Mouse (Mus musculus) intestine, embryonic 15.5 days (tissue): Measurements from ENCODE around the gene Mycbpap. TPM values are rescaled to one million over a fixed set of nuclear protein-coding genes. Genes with fewer than 3 reads are reported as not detected.
A peak's percentile ranks its signal among the peaks of the same experiment; 100 is the strongest.

ENCODE experiments used
- ATAC-seq: fragments of 200-750 bp; cut with Nextera tagmentation; 2 replicates; pipeline ENCODE4 v1.8.0; 2017; ENCODE audit warnings: moderate TSS enrichment, moderate library complexity
- H3K27ac ChIP-seq: fragments of 300-500 bp; sonication (generic); 2 replicates; pipeline ENCODE4 v1.5.1; 2015; ENCODE audit warnings: mild to moderate bottlenecking, inconsistent platforms
- H3K27me3 ChIP-seq: fragments of 300-500 bp; sonication (generic); replicated peaks from 2 replicates; pipeline ENCODE4 v1.6.1; 2015; ENCODE audit warnings: inconsistent platforms
- H3K36me3 ChIP-seq: fragments of 300-500 bp; sonication (generic); 2 replicates; pipeline ENCODE4 v1.6.1; 2015; ENCODE audit warnings: inconsistent platforms
- H3K4me1 ChIP-seq: fragments of 300-500 bp; sonication (generic); replicated peaks from 2 replicates; pipeline ENCODE4 v1.6.1; 2015; ENCODE audit warnings: inconsistent platforms
- H3K4me2 ChIP-seq: fragments of 300-500 bp; sonication (generic); replicated peaks from 2 replicates; pipeline ENCODE4 v1.6.1; 2015; ENCODE audit warnings: mild to moderate bottlenecking, inconsistent platforms
- H3K4me3 ChIP-seq: fragments of 300-500 bp; sonication (generic); replicated peaks from 2 replicates; pipeline ENCODE4 v1.5.1; 2015; ENCODE audit warnings: inconsistent platforms
- H3K9ac ChIP-seq: fragments of 300-500 bp; sonication (generic); 2 replicates; pipeline ENCODE4 v1.6.1; 2015; ENCODE audit warnings: inconsistent platforms
- H3K9me3 ChIP-seq: fragments of 300-500 bp; sonication (generic); 2 replicates; pipeline ENCODE4 v1.6.1; 2016; ENCODE audit warnings: inconsistent platforms
- WGBS: fragments of 180-500 bp; shearing (Covaris S2); methylation state at CpG from one replicate; pipeline ENCODE4 v1.1.7; 2015; 5-methylcytosine and 5-hydroxymethylcytosine counted together
- polyA plus RNA-seq: library from polyadenylated mRNA; unstranded; fragments of >200 nt; fragmentation: Nextera tagmentation; extraction: Ambion mirVana; gene quantifications from 2 replicates; pipeline ENCODE4 v1.2.1, GENCODE M21; 2015

Gene Mycbpap
- polyA plus RNA-seq, 1 experiment from 2014 or later, result 2.2 TPM

DNA sequence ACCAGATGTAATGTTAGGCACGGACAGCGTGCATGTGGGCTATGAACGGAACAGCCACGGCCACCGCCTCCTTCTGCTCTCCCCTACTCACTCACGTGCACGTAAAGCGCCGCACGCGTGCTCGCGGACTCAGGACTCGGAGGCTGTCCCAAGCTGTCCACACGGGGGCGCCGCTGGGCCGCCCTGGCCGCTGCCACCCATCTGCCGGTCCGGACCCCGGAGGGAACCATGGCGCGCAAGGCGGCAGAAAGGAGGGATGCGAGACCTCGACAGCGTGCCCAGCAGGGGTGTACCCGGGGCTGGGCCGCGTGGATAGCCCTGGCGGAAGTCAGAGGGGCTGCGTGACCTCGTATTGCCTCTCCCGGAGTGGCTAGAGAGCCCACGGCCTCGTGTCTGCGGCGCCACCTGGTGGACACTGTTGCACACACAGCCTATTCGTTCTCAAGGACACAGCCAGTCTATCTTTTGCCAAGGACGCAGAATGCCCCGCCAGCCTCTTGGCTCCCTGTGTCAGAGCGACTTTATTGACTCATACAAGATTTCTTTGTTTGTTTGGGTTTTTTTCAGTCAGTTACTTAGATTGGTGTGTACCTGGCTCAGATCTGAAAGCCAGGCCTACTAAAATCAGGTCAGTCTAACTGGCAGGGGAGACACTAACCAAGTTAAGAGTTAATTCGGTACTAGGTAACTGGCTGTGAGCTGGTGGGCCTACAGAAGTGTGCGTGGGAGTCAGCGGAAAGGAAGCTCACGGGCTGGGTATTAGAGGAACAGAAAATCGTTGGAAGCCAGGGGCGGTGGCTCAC, 27.5 kb upstream of the Mycbpap start, which contains the start of gene Rsad1:
Rsad1 (minus strand) TSS at position 368 of the 803 bp plus-strand sequence.
- Histone ChIP-seq H3K27me3 (no peaks in the 10 kb centered on the region), H3K4me2 (peak within 1 kb of the TSS; percentile 93), H3K9me3 (no peaks in the 10 kb centered on the region), H3K36me3 (no peaks in the 10 kb centered on the region), H3K27ac (peak within 1 kb of the TSS; percentile 81), H3K9ac (peak within 1 kb of the TSS; percentile 68), H3K4me1 (peaks cover 16% of the 10 kb centered on the region), H3K4me3 (peak within 1 kb of the TSS; percentile 60)
- peak; percentile 87 for ATAC-seq
- WGBS, result 4% methylated on average over 49 of the region's 49 CpGs

- ATAC-seq, result peak; percentile 43
- H3K27ac ChIP-seq, result peak overlapping the region; percentile 81; the same call in 1 of the 2 replicates
- no peaks in the 10 kb centered on the region for H3K27me3 ChIP-seq
These were observed 26.7 kb upstream of the Mycbpap start for GRCm38 (mm10) chr11:94548041-94548784.

GRCm38 (mm10) chr11:94547271-94547670, 25.7 kb upstream of the Mycbpap start:
- WGBS, result 93% methylated on average over 6 of the region's 6 CpGs
- Histone ChIP-seq H3K9me3 (no peaks in the 10 kb centered on the region), H3K36me3 (no peaks in the 10 kb centered on the region), H3K4me1 (peaks cover 16% of the 10 kb centered on the region), H3K4me3 (no peak overlapping the region), H3K4me2 (no peak overlapping the region), H3K27ac (no peak overlapping the region), H3K9ac (no peak overlapping the region), H3K27me3 (no peaks in the 10 kb centered on the region)
- ATAC-seq, result no peak

More at GRCm38 (mm10) chr11:94548041-94548784, 26.7 kb upstream of the Mycbpap start:
- Histone ChIP-seq H3K9me3 (no peaks in the 10 kb centered on the region), H3K36me3 (no peaks in the 10 kb centered on the region), H3K4me2 (peak overlapping the region; percentile 93), H3K4me1 (peaks cover 16% of the 10 kb centered on the region), H3K9ac (peak overlapping the region; percentile 68), H3K4me3 (peak overlapping the region; percentile 60)
- 12% methylated on average over 24 of the region's 24 CpGs for WGBS

- Histone ChIP-seq H3K27ac (no peak overlapping the region), H3K9me3 (no peaks in the 10 kb centered on the region), H3K27me3 (no peaks in the 10 kb centered on the region), H3K4me2 (no peak overlapping the region), H3K36me3 (no peaks in the 10 kb centered on the region), H3K4me1 (peaks cover 16% of the 10 kb centered on the region), H3K4me3 (no peak overlapping the region), H3K9ac (no peak overlapping the region)
- 89% methylated on average over 5 of the region's 5 CpGs for WGBS
- no peak for ATAC-seq
These were observed 24.8 kb upstream of the Mycbpap start for GRCm38 (mm10) chr11:94546381-94546780.

DNA sequence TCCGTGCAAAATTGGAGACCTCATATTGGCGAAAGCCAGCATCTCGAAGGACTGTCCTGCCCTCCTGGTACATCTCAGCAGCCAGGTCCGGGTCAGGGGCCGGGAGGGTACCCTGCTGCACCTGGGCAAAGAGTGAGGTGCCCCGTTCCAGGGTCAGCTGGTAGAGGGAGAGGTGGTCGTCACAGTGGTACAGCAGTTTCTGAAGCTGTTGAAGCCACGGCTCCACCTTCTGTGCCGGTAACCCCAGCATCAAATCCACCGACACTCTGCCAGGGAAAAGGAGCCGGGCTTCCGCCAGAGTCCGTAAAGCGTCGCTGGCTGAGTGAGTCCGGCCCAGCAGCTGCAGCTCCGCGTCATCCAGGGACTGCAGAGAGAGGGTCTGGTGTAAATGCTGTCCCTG, 22.9 kb upstream of the Mycbpap start:
- 60% methylated on average over 18 of the region's 18 CpGs for WGBS

DNA sequence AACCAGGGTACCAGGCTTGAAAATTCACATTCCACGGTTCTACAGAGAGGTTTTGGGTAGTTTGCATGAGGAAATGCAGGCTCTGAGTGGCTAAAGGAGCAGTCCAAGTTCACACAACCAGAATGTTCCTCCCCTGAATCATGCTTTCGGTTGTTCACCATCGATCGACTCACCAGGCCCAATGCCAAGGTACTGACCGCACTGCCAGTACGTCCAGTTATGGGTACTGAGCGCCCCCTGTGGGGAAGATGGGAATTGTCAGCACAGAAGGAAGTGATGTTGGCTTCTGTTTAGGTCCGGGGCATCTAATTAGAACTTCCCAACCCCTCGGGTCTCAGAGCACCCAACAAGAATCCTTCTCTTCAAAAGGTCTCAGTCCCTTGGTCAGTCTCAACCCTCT, 22.4 kb upstream of the Mycbpap start:
- Histone ChIP-seq H3K9ac (no peak overlapping the region), H3K9me3 (no peaks in the 10 kb centered on the region), H3K4me2 (peak overlapping the region; percentile 14; the same call in 1 of the 2 replicates), H3K4me1 (peaks cover 9% of the 10 kb centered on the region), H3K27me3 (no peaks in the 10 kb centered on the region), H3K36me3 (no peaks in the 10 kb centered on the region), H3K4me3 (no peak overlapping the region), H3K27ac (no peak overlapping the region)
- 29% methylated on average over 9 of the region's 9 CpGs for WGBS
- ATAC-seq, result no peak

More for the DNA sequence above, 22.9 kb upstream of the Mycbpap start:
- H3K4me3 ChIP-seq, result no peak overlapping the region
- peak overlapping the region; percentile 14; the same call in 1 of the 2 replicates for H3K4me2 ChIP-seq
- H3K4me1 ChIP-seq, result peaks cover 11% of the 10 kb centered on the region
- H3K27me3 ChIP-seq, result no peaks in the 10 kb centered on the region
- no peak for ATAC-seq
- no peaks in the 10 kb centered on the region for H3K9me3 ChIP-seq
- no peak overlapping the region for H3K27ac ChIP-seq
- H3K36me3 ChIP-seq, result no peaks in the 10 kb centered on the region
- H3K9ac ChIP-seq, result no peak overlapping the region

- Histone ChIP-seq H3K9me3 (no peaks in the 10 kb centered on the region), H3K4me3 (no peak overlapping the region), H3K9ac (no peak overlapping the region), H3K4me1 (peaks cover 7% of the 10 kb centered on the region), H3K27ac (no peak overlapping the region), H3K36me3 (no peaks in the 10 kb centered on the region), H3K27me3 (no peaks in the 10 kb centered on the region), H3K4me2 (no peak overlapping the region)
- 86% methylated on average over 12 of the region's 12 CpGs for WGBS
- no peak for ATAC-seq
These were observed 21.8 kb upstream of the Mycbpap start for GRCm38 (mm10) chr11:94543344-94543743.

GRCm38 (mm10) chr11:94542400-94542799, 20.9 kb upstream of the Mycbpap start:
- no peak overlapping the region for H3K4me2 ChIP-seq
- H3K27ac ChIP-seq, result no peak overlapping the region
- ATAC-seq, result no peak
- WGBS, result 87% methylated on average over 4 of the region's 4 CpGs
- H3K9me3 ChIP-seq, result no peaks in the 10 kb centered on the region
- 0 out of 2 replicates have a peak, but pooled peaks cover 3% of the 10 kb centered on the region for H3K4me1 ChIP-seq
- H3K9ac ChIP-seq, result no peak overlapping the region
- H3K4me3 ChIP-seq, result no peak overlapping the region
- H3K36me3 ChIP-seq, result no peaks in the 10 kb centered on the region
- no peaks in the 10 kb centered on the region for H3K27me3 ChIP-seq

GRCm38 (mm10) chr11:94539761-94540160, 18.2 kb upstream of the Mycbpap start:
- no peak overlapping the region for H3K4me3 ChIP-seq
- ATAC-seq, result no peak
- 78% methylated on average over 7 of the region's 7 CpGs for WGBS
- no peaks in the 10 kb centered on the region for H3K27me3 ChIP-seq
- no peak overlapping the region for H3K27ac ChIP-seq
- H3K4me1 ChIP-seq, result 0 out of 2 replicates have a peak, but pooled peaks cover 3% of the 10 kb centered on the region
- no peaks in the 10 kb centered on the region for H3K9me3 ChIP-seq
- no peak overlapping the region for H3K4me2 ChIP-seq
- H3K9ac ChIP-seq, result no peak overlapping the region
- H3K36me3 ChIP-seq, result no peaks in the 10 kb centered on the region

GRCm38 (mm10) chr11:94538733-94539292, 17.3 kb upstream of the Mycbpap start:
- ATAC-seq, result peak; percentile 48
- Histone ChIP-seq H3K4me2 (no peak overlapping the region), H3K9ac (no peak overlapping the region), H3K9me3 (no peaks in the 10 kb centered on the region), H3K36me3 (no peaks in the 10 kb centered on the region), H3K27me3 (no peaks in the 10 kb centered on the region), H3K4me3 (no peak overlapping the region), H3K4me1 (no peaks in the 10 kb centered on the region), H3K27ac (no peak overlapping the region)
- WGBS, result 53% methylated on average over 8 of the region's 8 CpGs

DNA sequence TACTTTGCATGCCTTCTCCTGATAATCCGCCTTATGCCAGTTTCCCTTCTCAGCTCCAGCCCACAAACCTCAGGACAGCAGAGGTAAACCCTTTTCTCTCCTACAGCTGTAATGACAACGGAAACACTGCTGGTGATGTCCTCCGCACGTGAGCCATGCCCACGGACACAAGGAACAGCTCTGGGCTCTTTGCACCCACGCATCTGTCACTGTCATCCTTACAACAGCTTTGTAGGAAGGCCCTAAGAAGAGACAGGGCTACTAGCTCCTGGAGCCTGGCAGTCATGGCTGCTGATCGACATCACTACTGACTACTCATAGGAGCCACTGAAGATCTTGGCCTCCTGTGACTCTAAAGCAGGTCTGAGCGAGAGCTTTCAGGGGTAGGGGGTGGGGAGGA, 11.6 kb upstream of the Mycbpap start:
- no peak for ATAC-seq
- 82% methylated on average over 8 of the region's 8 CpGs for WGBS
- no peaks in the 10 kb centered on the region; the same call in 1 of the 2 replicates for H3K4me1 ChIP-seq
- no peaks in the 10 kb centered on the region for H3K9me3 ChIP-seq
- H3K9ac ChIP-seq, result no peak overlapping the region
- no peaks in the 10 kb centered on the region for H3K27me3 ChIP-seq
- no peak overlapping the region for H3K4me3 ChIP-seq
- H3K27ac ChIP-seq, result no peak overlapping the region
- H3K4me2 ChIP-seq, result no peak overlapping the region
- no peaks in the 10 kb centered on the region for H3K36me3 ChIP-seq

- no peak for ATAC-seq
- H3K4me2 ChIP-seq, result no peak overlapping the region
- no peak overlapping the region for H3K9ac ChIP-seq
- no peak overlapping the region for H3K27ac ChIP-seq
- 42% methylated on average over 3 of the region's 3 CpGs for WGBS
- H3K4me3 ChIP-seq, result no peak overlapping the region
- H3K36me3 ChIP-seq, result no peaks in the 10 kb centered on the region
- no peaks in the 10 kb centered on the region for H3K27me3 ChIP-seq
- no peaks in the 10 kb centered on the region for H3K9me3 ChIP-seq
- H3K4me1 ChIP-seq, result peaks cover 2% of the 10 kb centered on the region; the same call in 1 of the 2 replicates
These were observed 7.3 kb upstream of the Mycbpap start for GRCm38 (mm10) chr11:94528879-94529278.
